Mouse (Mus musculus) layer of hippocampus, adult 8-10 months (tissue): ENCODE results near the gene Clec16a. TPM values are rescaled to one million over a fixed set of nuclear protein-coding genes. Genes with fewer than 3 reads are reported as not detected.

Experiments used
- DNase-seq, 2 experiments: peaks; one replicate each; pipeline ENCODE4 v3.0.0; 2022; ENCODE audit warnings: low spot score in 2 of 2
- total RNA-seq, 4 experiments: library from RNA; stranded (reverse); gene quantifications; 2 replicates each; pipeline ENCODE4 v1.2.4; 2022

Gene Clec16a
- total RNA-seq, 4 experiments from 2014 or later = 85.2 to 99.0 (median 92.5) TPM

GRCm38 (mm10) chr16:10642857-10643633 is 97.9 kb downstream of the Clec16a start:
- no peak for DNase-seq

DNA sequence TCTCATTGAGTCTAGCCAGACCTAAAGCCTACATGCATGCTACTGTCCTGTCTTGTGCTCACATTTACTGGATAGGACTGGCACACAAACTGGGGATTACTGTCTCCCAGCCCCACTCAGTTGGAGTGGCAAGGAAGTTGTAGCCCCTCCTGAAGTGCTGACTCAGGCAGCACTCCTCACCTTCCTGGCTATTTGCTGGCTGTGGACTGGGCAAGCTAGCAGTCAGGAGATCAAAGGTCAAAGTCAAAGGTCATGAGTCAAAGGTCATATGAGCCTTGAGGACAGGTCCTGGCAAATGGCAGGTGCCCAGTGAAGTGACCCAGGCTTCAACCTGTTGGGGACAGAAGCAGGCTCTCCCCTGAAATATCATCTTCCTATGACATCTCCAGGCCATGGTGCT is 99.1 kb downstream of the Clec16a start:
- DNase-seq = no peak

GRCm38 (mm10) chr16:10644731-10645130 is 99.6 kb downstream of the Clec16a start:
- DNase-seq = no peak

- no peak for DNase-seq
Observed at GRCm38 (mm10) chr16:10651804-10652203, 106.7 kb downstream of the Clec16a start.

- no peak for DNase-seq
Observed at GRCm38 (mm10) chr16:10652935-10653334, 107.8 kb downstream of the Clec16a start.

GRCm38 (mm10) chr16:10655236-10655635 is 110.1 kb downstream of the Clec16a start:
- DNase-seq = no peak

DNA sequence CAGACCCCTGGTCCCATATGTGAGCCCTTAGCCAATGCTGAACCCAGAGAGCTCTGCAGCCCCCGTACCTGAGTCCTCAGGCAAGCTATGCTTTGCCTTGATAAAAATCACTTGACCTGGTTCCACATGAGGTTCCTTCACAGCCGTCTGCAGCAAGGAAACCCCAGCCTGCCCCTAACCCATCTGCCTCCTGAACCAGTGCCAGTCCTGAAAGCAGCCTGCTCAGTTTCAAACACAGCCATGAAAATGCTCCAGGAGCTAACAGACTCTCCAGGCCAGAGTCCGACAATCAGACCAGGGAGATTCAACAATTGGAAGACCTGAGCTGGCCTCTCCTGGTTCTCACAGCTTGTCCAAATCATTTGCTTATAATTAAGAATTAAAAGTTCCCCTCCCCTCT is 110.8 kb downstream of the Clec16a start:
- DNase-seq = no peak

GRCm38 (mm10) chr16:10656461-10656860 is 111.3 kb downstream of the Clec16a start:
- no peak for DNase-seq

DNA sequence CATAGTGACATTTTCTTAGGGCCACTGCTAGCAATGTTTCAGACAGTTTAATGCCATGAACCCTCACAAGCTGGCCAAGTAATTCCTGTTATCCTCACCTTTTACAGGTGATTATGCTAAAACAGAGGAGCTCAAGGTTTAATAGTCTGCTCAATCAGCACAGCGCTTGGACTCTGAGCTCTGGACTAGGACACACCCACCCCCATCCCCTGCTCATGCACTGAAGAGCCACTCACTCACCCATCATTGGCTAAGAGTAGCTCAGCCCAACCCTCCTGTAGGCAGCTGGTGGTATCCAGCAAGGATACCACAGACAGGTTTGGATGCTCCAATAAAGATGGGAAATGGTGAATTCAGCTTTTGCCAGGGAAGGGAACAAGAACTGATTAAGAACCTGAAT is 111.8 kb downstream of the Clec16a start:
- no peak for DNase-seq

GRCm38 (mm10) chr16:10659211-10659610 is 114.1 kb downstream of the Clec16a start:
- DNase-seq = no peak

DNA sequence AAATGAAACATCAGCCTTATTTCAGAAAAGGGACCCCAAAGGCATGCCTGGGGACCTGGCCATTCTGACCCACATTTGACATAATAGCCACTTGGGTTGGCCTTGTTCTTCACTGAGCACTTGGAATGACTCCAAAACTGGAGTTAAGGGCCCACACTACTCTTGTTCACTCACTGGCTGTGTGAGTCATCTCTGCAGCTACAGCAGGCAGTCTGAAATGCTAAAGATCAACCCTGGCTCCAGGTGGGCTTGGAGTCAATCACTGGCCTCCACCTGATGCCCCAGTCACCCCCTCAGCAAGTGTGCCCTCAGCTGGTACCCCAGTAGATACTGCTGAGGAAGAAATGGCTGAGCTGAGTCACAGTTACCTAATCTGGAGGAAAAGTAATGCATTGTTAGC is 115.4 kb downstream of the Clec16a start:
- no peak for DNase-seq

GRCm38 (mm10) chr16:10661385-10661784 is 116.2 kb downstream of the Clec16a start:
- no peak for DNase-seq

DNA sequence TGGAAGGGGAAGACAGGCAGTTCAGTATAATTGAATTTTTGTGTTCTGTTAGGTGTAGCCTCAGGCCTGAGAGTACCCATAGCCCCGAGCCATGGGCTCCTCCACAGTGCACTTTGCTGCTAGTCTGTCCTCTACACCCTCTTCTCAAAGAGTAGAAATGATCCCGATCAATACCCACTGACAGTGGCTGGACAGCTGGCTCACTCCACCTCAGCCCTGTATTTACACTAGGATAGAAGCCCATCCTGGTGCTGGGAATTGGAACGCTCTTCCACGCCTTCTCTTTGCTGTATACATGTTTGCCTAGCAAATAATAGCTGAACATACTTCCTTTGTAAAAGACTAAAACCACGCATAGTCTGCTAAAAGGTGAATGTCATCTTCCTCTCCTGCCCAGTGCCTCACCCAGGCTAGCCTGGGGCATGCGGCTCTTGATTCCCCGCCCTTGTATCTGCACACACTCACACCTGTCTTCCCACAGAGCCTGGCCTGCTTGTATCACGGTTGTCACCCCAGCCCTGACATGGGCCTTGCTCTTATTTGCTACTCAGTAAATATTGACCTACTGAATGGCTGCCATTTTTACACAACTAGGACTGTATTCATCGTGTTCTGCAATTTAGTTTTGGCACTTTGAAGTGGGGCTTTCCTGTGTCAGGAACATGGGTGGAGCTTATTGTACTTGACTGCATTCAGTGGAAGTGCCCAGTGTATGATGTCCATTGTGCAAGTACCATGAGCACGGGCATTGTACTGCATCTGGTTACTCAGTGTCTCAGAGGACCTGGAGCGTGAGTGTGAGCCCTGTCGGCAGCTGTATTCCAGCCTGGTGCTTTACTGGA is 119.0 kb downstream of the Clec16a start:
- DNase-seq = no peak

DNA sequence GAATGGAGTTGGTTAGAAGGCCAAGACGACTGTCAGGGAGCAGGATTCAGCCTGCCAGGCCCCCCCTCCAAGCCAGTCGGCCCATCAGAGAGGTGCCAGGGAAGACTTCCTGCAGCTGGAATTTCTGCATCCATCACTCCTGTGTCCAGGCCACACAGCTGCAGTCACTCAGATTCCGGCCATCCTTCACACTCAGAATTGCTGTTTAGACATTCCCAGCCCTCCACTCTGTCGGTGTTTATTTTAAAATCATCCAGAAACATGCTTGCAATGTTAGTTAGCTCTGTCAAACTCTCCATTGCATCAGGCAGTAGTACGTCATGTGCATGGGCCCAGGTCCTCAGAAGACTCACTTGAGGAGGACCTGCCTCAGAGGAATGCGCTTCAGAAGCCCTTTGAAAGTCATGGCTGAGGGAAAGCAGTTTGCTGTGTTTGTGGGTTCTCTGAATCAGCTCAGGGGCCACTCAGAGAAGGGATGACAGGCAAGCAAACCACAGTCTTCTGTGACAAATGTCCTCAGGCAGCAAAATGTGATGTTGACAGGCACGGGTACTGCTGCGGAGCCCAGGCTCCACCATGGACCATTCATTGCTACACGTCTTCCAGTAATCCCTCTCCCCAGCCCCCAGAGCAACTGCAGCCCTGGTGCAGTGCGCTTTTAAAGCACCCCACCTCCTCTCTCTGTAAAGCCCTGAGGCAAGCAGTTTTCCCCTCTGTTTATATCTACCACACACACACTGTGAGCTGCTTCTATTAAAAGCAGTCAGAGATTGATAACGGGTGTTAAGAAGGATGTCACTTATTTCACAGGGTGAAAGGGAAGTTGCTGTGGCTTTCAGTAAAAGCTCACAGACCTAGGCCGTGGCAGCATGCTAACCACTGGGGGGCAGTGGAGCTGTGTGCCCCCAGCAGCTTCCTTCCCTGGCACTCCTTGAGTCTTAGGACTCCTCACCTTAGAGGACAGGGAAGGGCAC is 120.1 kb downstream of the Clec16a start:
- no peak for DNase-seq

- DNase-seq = no peak
Observed at GRCm38 (mm10) chr16:10666766-10667165, 121.6 kb downstream of the Clec16a start.

GRCm38 (mm10) chr16:10668453-10668852 is 123.3 kb downstream of the Clec16a start:
- DNase-seq = no peak

GRCm38 (mm10) chr16:10668991-10669703 is 124.0 kb downstream of the Clec16a start:
- DNase-seq = no peak

DNA sequence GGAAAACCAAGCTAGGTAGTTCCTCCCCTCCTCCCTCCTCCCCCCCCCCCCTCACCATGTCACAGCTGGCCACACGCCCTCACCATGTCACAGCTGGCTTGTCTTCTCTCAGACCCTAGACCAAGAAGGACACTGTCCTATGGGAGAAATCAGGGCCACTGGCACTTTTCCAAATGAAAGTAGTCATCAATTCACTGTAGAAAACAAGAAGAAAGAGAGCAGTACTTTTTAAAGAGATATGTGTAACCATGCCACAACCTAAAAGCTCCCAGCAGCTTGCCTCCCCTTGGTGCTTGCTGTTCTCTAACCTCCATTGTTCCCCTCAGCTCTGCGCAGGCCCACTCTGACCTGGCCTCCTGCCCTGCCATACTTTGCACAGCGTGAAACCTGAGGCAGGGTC is 124.8 kb downstream of the Clec16a start:
- DNase-seq = no peak

DNA sequence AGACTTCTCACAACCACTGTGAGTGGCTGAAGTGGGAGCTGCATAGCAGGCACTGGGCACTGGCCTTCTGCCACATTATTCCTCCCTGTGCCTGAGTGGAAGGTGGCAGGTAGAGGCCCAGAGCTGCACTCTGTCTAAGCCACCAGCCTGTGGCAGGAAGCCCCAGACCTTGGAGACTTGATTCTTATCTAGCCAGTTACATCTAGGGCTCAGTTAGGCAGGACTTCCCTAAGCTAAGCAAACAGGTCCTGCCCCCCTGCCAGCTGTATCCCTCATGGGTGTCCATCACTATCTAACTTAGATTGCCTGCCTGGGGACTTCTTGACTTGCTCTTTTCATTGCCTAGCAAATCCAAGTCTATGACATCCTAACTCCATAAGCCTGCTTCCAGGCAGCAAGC is 127.4 kb downstream of the Clec16a start:
- no peak for DNase-seq

DNA sequence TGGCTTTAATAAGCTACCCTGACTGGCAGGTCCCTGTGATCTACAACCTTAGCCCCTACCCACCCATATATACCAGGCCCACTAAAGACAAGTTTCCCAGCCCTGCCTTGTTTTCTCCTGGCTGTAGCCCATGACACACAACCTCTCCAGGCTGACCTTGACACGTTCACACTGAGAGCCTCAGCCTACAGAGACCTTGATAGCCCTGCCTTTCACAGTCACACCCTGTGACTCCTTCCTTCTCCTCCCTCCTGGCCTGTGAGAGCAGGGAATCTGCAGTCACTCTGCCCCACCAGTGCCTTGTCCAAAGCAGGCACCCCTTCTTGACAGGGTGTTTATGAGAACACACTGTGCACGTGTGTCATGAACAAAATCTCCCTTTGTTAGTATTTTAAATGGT is 128.9 kb downstream of the Clec16a start:
- no peak for DNase-seq

GRCm38 (mm10) chr16:10674957-10675356 is 129.8 kb downstream of the Clec16a start:
- DNase-seq = no peak
